Mouse (Mus musculus) naive thymus-derived CD4-positive, alpha-beta T cell, adult 2 months (primary cell): ENCODE data around the gene Crabp1.

Source experiments
- DNase-seq: peaks from one replicate; pipeline ENCODE4 v3.0.0-alpha.2; 2011; ENCODE audit warnings: low read depth

Crabp1 gene

DNA sequence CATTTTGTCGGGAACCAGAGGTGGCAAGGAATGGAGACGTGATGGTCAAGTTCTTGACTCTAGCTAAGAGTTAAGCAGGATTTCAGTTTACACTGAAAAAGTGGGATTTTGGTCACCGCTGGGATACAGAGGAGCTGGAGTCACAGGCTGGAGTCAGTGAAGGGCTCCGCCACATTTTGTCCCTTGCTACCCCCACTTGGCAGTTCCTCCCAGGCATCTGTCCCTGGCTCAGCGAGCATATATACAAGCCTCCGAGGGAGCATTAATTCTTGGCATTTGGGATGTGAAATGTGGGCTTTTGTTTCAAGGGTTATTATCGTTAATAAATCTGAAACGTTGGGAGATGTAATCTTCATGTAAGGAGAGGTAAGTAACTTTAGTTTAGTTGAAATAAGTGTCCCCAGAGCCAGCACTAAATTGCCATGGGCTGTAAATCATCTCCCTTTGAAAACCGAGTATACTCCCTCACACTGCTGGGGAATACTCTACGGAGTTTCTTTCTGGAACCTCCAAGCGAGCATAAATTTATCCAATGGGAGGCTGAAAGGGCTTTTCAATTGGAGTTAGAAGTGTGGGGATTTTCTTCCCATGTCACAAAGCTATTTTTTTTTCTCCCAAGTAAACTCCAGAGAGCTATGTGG, 5.7 kb downstream of the Crabp1 start:
- no peak for DNase-seq

DNA sequence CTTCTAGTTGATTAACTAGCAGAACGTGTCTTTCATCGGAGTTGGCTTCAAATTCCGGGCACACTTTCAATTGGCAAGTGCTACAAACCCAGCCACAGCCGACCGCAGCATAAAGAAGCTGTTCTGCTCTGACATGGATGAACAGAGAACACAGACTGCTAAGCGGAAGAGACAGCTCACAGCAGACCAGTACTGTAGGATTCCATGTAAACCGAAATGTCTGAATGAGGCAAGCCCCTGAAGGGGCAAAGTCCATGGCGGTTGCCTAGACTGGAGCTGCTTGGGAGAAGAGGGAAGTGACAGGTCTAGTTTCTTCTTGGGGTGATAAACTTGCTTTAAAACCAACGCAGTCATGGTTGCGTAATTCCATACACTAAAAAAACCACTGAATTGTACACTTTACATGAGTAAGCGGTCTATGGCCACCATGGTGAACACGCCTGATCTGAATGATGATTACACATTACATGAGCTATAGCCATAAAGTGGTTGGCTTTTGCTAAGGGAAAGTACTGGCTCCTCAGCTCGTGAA, 12.0 kb downstream of the Crabp1 start:
- no peak for DNase-seq

GRCm38 (mm10) chr9:54779280-54779679, 14.7 kb downstream of the Crabp1 start:
- DNase-seq: no peak

DNA sequence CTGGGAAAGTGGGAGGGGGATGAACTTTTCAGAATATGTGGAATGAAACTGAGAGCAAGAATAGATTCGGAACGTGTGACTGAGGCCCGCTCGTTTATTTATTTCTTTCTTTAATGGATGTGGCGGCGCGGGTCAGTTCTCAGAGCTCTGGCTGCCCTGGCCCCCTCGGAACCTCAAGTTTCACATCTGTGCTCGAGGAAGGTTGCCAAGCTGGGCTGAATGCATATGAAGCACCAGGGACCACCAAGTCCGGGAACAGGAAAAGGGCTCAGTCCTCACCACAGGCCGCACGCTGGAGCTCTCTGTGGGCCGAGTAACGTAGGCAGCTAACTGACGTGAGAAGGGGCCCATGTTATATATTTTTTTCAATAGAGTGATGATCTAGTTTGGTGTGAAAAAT, 18.0 kb downstream of the Crabp1 start:
- no peak for DNase-seq

DNA sequence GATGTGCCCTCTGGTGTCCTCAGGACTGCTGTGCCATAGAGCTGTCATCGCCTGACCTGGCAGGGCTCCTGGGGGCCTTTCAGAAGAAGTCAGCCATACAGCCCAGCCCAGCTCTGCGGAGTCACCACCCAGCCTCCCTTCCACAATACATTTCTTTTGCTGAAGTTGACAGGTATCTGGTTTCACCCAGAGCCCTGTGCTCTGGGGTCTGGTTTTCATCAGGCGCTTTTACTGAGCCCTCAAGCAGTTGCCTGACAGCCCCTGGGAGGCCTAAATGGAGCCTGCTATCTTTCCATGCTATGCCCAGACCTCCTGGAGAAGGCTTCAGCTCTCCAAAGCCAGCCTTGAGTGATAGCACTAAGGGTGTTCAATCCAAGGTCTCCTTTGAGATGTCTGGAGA, 19.5 kb downstream of the Crabp1 start:
- no peak for DNase-seq

GRCm38 (mm10) chr9:54785215-54785614, 20.7 kb downstream of the Crabp1 start:
- DNase-seq: no peak

- DNase-seq: no peak
These were observed 21.5 kb downstream of the Crabp1 start for GRCm38 (mm10) chr9:54786083-54786482.

DNA sequence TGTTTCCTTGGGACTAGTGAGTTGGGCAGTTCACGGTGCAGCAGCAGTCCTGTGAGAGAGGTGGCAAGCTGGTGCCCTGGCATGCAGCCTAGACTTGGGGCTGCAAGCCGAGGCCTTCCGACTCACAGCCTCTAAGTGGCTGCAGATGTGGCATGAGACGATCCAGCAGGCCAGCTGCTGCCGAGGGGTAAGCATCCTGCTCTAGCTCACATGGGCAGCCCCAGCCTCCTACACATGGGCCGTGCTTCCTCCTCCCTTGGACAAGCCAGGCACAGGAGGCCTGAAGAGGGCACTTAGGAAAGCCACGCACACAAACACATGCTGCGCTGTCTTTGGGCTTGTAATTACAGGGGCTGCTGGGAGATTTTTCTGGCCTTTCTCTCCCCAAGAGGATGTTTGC, 23.2 kb downstream of the Crabp1 start:
- no peak for DNase-seq

GRCm38 (mm10) chr9:54790271-54790670, 25.7 kb downstream of the Crabp1 start:
- no peak for DNase-seq

GRCm38 (mm10) chr9:54801460-54801961, 37.0 kb downstream of the Crabp1 start:
- DNase-seq: no peak

GRCm38 (mm10) chr9:54802749-54803679, 38.5 kb downstream of the Crabp1 start:
- no peak for DNase-seq

GRCm38 (mm10) chr9:54804351-54804750, 39.8 kb downstream of the Crabp1 start:
- DNase-seq: no peak

DNA sequence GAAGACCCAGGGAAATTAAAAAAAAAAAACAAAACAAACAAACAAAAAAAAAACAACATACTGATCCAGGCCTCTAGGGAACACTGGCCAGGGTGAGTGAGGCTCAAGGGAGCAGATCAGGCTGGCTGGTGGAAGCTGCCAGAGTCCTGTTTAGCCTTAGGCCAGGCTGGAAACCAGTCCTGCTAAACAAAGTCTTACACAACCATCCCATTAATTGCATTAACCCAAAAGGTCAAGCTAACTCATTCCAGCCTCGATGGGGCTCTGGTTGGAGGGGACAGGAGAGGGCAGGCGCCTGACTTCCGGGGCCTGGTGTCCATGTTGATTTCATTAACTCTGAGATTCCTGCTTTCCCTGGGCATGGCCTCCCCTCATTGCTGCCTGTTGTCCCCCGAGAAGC, 43.2 kb downstream of the Crabp1 start:
- DNase-seq: no peak

- DNase-seq: no peak
These were observed 45.4 kb downstream of the Crabp1 start for GRCm38 (mm10) chr9:54809953-54810352.

GRCm38 (mm10) chr9:54816508-54817201, 52.1 kb downstream of the Crabp1 start:
- DNase-seq: no peak

DNA sequence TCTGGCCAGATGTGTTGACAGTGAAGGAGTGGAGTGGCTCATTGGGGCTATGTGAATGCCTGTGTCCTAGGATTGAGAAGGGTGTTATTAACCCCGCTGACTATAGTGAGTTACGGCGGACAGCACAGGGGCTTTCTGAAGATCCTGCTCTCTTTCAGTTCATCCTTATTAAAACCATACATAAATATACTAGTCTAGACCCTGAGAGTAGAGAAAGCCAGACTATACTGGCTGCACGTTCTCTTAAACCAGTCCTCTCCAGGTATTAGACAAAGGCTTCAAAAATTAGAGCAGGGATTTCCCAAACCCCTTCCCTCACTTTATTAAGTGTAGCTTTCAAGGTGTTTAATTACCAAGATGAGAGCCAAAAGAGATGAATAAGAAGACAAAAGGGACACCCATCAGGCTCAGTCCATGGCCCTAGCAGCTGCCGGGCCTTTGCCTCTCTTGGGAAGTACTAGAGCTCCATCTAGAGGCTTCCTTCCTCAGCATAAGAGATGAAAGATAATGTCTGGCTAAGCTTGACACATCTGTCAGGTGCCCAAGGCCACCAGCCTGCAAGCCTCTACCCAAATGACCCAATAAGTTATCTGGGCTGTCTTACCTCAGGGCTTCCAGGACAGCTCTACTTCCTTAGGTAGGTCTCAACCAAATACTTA, 57.0 kb downstream of the Crabp1 start:
- peak; percentile 41 for DNase-seq
